Mouse (Mus musculus): ENCODE measurements around the gene Wasf1. TPM values are rescaled to one million over a fixed set of nuclear protein-coding genes. Genes with fewer than 3 reads are reported as not detected.
A peak's percentile ranks its signal among the peaks of the same experiment; 100 is the strongest.

The Wasf1 gene
- total RNA-seq (2021) = under 1 TPM; 0.70 to 0.78 TPM

GRCm38 (mm10) chr10:40882831-40883643 lies at the start of gene Wasf1, which contains the start of gene Cdc40:
TSS of gene Wasf1 (plus strand) at chr10:40883475.
TSS of gene Cdc40 (minus strand) at chr10:40883311.
- intact Hi-C loops (cut with DNase I) = loop anchor here (5.0 to 10.0 kb wide), 3 partner anchors 36 to 422 kb away; partner anchors contain the start of genes Ak9, Fig4 and Mettl24
- DNase-seq (ENCODE audit: low spot score) = peak; percentile 91

DNA sequence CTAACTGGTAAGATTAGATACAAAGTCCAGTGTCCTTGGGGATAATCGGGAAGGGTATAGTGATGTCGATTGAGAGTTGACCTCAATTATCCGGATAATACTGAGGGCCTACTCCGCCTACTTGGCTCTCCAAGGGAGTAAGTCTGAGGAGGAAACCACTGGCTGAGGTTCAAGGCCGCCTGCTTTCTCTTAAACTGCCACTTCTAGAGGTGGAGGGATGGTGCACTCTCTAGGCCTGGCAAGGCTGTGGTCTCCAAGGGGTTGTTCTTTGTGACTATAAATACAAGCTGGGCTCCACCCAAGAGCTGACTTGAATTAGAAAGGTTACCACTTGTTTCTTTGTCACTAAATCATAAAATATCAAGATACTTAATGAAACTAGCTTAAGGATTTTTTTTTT lies 43.2 kb upstream of the Wasf1 start:
- intact Hi-C loops (cut with DNase I) = no loop called here
- DNase-seq (ENCODE audit: low spot score) = no peak

DNA sequence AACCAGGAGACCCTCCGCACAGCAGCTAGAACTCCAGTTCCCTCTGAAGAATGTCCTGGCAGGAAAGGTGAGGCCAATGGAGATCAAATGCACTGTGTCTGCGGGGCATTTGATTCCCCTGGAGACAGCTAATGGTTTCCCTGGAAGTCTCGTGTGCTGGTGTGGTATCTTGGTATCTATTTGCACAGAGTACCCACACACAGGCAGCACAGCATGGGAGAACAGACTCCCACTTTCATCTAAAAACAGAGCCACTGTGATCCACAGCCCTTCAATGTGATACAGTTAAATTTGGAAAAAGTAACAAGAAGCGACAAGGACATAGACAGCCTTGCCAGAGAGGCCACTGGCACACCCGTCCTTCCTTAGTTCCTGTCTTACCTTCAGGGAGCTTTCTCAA lies 39.4 kb upstream of the Wasf1 start:
- DNase-seq (ENCODE audit: low spot score) = no peak
- intact Hi-C loops (cut with DNase I) = no loop called here

- DNase-seq (ENCODE audit: low spot score) = no peak
Measured at GRCm38 (mm10) chr10:40844546-40844945, 38.7 kb upstream of the Wasf1 start.

GRCm38 (mm10) chr10:40845626-40846025 lies 37.6 kb upstream of the Wasf1 start:
- intact Hi-C loops (cut with DNase I) = loop anchor here (5.0 kb wide), 1 partner anchor 37 kb away; the partner anchor contains the start of genes Cdc40 and Wasf1
- no peak for DNase-seq (ENCODE audit: low spot score)

More at GRCm38 (mm10) chr10:40844546-40844945, 38.7 kb upstream of the Wasf1 start:
- intact Hi-C loops (cut with DNase I) = no loop called here

DNA sequence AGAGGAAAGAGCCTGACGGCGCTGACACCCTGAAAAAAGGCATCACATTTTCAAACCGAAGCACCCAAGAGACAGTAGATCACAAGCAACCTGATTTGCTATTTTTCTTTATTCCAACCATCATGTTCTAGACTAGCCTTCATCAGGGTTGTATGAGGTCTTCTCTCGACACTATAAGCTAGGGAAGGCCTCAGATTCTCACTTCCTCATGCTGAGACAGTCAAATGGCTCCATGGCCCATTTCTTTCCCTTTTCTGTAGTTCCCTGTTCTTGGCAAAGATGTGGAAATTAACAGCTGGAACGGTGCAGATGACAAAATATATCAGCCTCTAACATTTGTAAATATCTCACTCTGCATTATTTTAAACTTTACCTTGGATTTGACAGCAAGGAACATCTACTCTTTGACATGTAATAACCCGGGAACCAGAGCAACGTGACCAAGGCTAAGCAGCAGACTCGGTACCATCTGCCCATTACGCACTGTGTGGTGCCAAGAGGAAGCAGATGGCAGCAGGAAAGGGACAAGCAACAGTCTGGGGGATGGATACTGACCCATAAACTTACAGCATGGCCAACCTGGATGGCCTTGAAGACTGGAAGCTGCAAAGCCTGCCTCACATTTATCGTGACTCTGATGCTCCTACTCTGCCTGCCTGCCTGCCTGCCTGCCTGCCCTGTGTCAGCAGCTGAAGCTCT lies 36.0 kb upstream of the Wasf1 start:
- no peak for DNase-seq (ENCODE audit: low spot score)
- intact Hi-C loops (cut with DNase I) = loop anchor here (5.0 kb wide), 1 partner anchor 35 kb away; the partner anchor contains the start of genes Cdc40 and Wasf1

GRCm38 (mm10) chr10:40850644-40851043 lies 32.6 kb upstream of the Wasf1 start:
- intact Hi-C loops (cut with DNase I) = no loop called here
- no peak for DNase-seq (ENCODE audit: low spot score)

DNA sequence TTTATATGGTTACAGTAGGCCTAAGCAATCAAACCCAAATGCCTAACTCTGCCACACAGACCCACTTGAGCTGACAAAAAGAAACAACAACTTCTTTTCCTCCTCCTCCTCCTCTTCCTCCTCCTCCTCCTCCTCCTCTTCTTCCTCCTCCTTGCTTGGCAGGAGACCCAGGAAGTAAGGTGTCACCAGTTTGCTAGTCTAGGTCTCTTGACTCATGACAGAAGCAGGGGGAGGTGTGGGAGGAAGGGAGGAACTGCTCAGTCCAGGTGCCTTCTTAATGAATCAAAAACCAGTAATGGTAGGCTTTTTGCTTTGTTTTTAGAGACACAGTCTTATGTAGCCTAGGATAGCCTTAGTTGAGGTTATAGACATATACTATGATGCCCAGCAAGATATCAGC lies 32.1 kb upstream of the Wasf1 start:
- intact Hi-C loops (cut with DNase I) = no loop called here
- DNase-seq (ENCODE audit: low spot score) = no peak

GRCm38 (mm10) chr10:40855616-40856015 lies 27.7 kb upstream of the Wasf1 start:
- intact Hi-C loops (cut with DNase I) = no loop called here
- no peak for DNase-seq (ENCODE audit: low spot score)

GRCm38 (mm10) chr10:40856703-40857102 lies 26.6 kb upstream of the Wasf1 start:
- intact Hi-C loops (cut with DNase I) = no loop called here
- DNase-seq (ENCODE audit: low spot score) = no peak

- no peak for DNase-seq (ENCODE audit: low spot score)
- intact Hi-C loops (cut with DNase I) = no loop called here
Measured at GRCm38 (mm10) chr10:40857599-40857998, 25.7 kb upstream of the Wasf1 start.

- DNase-seq (ENCODE audit: low spot score) = no peak
- intact Hi-C loops (cut with DNase I) = no loop called here
Measured at GRCm38 (mm10) chr10:40868081-40868480, 15.2 kb upstream of the Wasf1 start.

DNA sequence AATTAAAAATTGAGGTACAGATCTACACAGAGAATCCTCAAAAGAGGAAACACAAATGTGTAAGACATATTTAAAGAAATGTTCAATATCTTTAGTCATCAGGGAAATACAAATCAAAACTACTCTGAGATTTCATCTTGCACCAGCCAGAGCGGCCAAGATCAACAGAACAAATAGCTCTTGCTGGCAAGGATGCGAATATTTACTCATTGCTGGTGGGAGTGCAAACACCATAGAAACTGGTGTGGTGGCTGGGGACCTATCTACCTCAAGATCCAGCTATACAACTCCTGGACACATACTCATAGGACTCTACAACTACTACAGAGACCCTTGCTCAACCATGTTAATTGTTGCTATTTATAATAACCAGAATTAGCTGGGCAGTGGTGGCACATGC lies 12.0 kb upstream of the Wasf1 start:
- intact Hi-C loops (cut with DNase I) = no loop called here
- DNase-seq (ENCODE audit: low spot score) = no peak

DNA sequence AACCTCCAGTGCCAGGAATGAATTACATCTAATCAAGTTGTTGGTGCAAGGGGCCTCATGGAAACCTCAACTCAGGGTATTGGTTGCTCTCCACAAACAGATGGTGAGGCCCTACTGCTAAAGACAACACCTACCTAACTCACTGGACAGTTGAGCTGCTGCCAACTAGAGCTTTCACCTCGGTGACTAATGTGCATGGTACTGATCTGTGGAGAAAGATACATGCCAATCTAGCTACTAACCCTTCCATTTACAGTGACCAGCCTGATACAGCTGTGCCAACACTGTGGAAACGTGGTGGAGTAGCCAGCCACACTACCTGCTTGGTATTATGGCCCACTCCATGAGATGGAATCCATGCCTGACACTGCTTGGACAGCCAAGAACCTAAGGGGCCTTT lies 11.2 kb upstream of the Wasf1 start:
- intact Hi-C loops (cut with DNase I) = no loop called here
- DNase-seq (ENCODE audit: low spot score) = no peak

DNA sequence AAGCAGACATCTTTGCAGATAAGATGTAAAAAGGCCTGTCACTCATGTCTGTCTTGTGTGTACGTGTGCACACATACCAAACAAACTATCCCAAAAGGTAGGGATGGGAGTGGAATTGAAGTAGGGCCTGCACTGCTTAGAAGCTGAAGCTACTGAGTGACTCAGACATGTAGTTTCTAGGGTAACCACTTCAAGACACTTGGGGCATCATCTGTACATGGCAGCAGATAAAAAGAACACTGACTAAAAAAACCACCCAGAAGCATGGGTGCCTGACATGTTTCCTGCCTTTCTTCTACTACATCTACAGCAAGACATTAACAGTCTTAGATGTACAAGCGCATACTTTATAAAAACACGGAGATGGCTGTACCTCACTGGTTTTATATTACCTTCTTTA lies 5.0 kb upstream of the Wasf1 start:
- DNase-seq (ENCODE audit: low spot score) = no peak
- intact Hi-C loops (cut with DNase I) = no loop called here

DNA sequence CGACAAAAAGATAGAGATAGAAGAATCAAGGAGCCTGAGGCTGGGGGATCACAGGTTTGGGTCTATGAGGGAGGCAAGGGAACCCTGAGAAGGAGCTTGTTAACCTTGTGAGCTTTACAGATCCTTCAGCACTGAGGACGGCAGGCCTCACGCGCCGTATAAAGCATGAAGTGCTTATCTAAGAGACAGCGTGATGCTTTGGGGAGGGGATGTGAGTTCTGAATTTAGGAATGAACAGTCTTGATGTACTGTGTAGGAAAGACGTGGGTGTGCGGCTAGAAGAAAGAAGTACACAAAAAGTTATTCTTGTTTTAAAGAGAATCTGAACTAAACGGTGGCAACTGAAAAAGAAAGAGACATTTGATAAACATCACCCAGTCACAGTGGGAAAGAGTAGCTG lies 3.3 kb upstream of the Wasf1 start:
- intact Hi-C loops (cut with DNase I) = loop anchor here (5.0 to 10.0 kb wide), 3 partner anchors 33 to 425 kb away; partner anchors contain the start of genes Ak9, Fig4 and Mettl24
- no peak for DNase-seq (ENCODE audit: low spot score)

DNA sequence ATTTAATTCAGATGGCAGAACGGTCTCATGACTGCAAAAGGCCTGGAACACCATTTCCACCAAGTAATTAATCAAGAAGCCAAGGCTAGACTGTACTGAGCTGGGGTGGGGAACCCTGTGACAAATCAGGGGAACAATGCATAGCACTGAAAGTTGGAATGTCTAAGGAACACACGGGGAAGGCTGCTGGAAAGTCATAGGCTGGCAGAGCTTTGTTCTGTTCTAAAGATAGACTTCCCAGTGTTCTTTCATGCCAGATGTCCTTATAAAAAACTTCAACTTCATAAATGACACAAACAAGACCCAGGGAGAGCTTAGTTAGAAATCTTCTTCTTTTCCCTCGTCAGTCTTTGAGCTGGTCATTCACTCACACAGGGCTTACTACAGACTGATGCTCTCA lies 2.0 kb upstream of the Wasf1 start:
- intact Hi-C loops (cut with DNase I) = loop anchor here (5.0 to 10.0 kb wide), 3 partner anchors 34 to 424 kb away; partner anchors contain the start of genes Ak9, Fig4 and Mettl24
- no peak for DNase-seq (ENCODE audit: low spot score)

DNA sequence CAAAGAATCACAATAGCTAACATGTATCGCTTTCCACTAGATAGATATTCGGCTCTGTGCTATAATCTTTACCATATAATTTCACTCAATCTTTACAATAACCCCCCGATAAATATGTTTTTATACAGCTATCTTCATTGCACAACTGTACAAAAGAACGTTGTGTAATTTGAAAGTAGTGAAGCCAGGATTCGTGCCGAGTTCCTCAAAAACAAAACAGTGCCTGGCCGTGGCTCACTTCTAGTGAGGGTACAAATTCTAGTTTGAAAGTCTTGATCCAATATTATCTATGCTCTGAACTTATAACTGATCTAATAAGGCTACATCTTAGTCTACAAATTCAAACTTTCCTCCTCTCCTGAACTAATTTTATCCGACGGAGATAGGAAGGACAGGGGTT lies 942 bp upstream of the Wasf1 start:
- intact Hi-C loops (cut with DNase I) = loop anchor here (5.0 to 10.0 kb wide), 3 partner anchors 35 to 422 kb away; partner anchors contain the start of genes Ak9, Fig4 and Mettl24
- no peak for DNase-seq (ENCODE audit: low spot score)

DNA sequence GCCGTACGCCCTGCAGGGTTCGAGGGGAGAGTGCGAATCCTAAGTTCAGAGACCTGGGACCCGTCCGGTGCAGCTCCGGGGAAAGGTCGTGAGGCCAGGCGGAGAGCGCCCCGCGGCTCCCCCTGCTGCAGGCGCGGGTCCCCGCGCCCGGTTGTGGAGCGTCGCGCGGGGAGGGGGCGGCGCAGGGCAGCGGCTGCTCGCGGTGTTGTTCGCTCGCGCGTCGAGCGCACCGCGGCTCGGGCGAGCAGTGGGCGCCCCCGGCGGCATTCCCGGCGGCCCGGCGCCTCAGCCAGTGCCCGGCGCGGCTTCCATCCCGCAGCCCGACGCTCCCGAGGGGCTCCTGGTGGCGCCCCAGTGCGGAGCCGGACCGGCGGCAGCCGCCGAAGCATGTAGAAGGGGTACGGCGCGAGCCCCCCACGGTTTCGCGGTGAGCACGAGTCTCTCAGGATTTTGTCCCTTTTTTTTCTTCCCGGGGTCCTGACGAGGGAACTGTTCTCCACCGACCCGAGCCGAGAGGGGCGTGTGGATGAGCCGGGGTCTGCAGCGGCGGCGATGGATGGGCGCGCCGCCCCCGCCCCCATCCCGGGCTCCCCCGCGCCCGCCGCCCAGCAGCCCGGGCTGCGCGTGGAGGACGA lies 486 bp downstream of the Wasf1 start:
- intact Hi-C loops (cut with DNase I) = loop anchor here (2.0 to 10.0 kb wide), 4 partner anchors 36 to 421 kb away; partner anchors contain the start of genes Ak9, Fig4 and Mettl24
- DNase-seq (ENCODE audit: low spot score) = no peak

GRCm38 (mm10) chr10:40884279-40884806 lies 1.1 kb downstream of the Wasf1 start:
- intact Hi-C loops (cut with DNase I) = loop anchor here (2.0 to 10.0 kb wide), 4 partner anchors 37 to 420 kb away; partner anchors contain the start of genes Ak9, Fig4 and Mettl24
- no peak for DNase-seq (ENCODE audit: low spot score)
